Mouse (Mus musculus) CH12.LX (cell line): ENCODE results near the gene Dstn. TPM values are rescaled to one million over a fixed set of nuclear protein-coding genes. Genes with fewer than 3 reads are reported as not detected.

Source experiments
- DNase-seq: peaks from one replicate; pipeline ENCODE4 v3.0.0-alpha.2; 2013; ENCODE audit errors: extremely low read depth
- H3K27ac ChIP-seq: 2 replicates; pipeline ENCODE4 v1.5.1; 2012; ENCODE audit warnings: low read depth, mild to moderate bottlenecking, control low read depth, moderate library complexity; ENCODE audit not compliant: insufficient read depth
- H3K27me3 ChIP-seq: replicated peaks from 2 replicates; pipeline ENCODE3; 2012; ENCODE audit warnings: inconsistent platforms
- H3K36me3 ChIP-seq, 2 experiments: replicated peaks in 1 of 2; 2 replicates each; pipeline versions ENCODE3 to v1.6.1; 2012; ENCODE audit warnings: inconsistent platforms in 1 of 2, low read length in 1 of 2, mild to moderate bottlenecking in 1 of 2, mixed read lengths in 1 of 2, moderate library complexity in 1 of 2; ENCODE audit not compliant: control insufficient read depth in 1 of 2, insufficient read depth in 1 of 2
- H3K4me1 ChIP-seq, 2 experiments: 2 replicates each; pipeline ENCODE4 v1.6.1; 2012; ENCODE audit warnings: inconsistent platforms in 1 of 2, moderate library complexity in 1 of 2; ENCODE audit not compliant: insufficient read depth in 2 of 2, control insufficient read depth in 1 of 2
- H3K4me2 ChIP-seq: 2 replicates; pipeline ENCODE4 v1.6.1; 2012; ENCODE audit warnings: low read depth, mild to moderate bottlenecking, control low read depth; ENCODE audit not compliant: poor library complexity, insufficient read depth, severe bottlenecking
- H3K4me3 ChIP-seq, 3 experiments: fragments of 150-350 bp in 1 of 3; sonication (generic) in 1 of 3; replicated peaks in 1 of 3; 2 replicates each; pipeline versions ENCODE3 to v1.5.1; 2011 to 2012; ENCODE audit warnings: low read depth in 2 of 3, low read length in 2 of 3, mild to moderate bottlenecking in 2 of 3, moderate library complexity in 2 of 3, control low read depth in 1 of 3, improper control_type of control experiment in 1 of 3, inconsistent platforms in 1 of 3, mixed read lengths in 1 of 3; ENCODE audit not compliant: poor library complexity in 1 of 3
- H3K79me2 ChIP-seq: replicated peaks from 2 replicates; pipeline ENCODE4 v1.6.1; 2012; ENCODE audit warnings: mild to moderate bottlenecking, moderate library complexity; ENCODE audit not compliant: control insufficient read depth, poor library complexity, insufficient read depth, severe bottlenecking; ENCODE audit errors: extremely low read depth
- H3K9ac ChIP-seq: 2 replicates; pipeline ENCODE4 v1.6.1; 2012; ENCODE audit warnings: low read depth, mild to moderate bottlenecking, control low read depth, moderate library complexity; ENCODE audit not compliant: insufficient read depth
- H3K9me3 ChIP-seq: replicated peaks from 2 replicates; pipeline ENCODE3; 2012; ENCODE audit warnings: low read length, inconsistent platforms, mixed read lengths
- CTCF ChIP-seq, 2 experiments: IDR thresholded peaks in 1 of 2; conservative IDR thresholded peaks in 1 of 2; 2 replicates each; pipeline ENCODE4 v1.5.1; 2011 to 2012; ENCODE audit warnings: low read depth in 2 of 2, low read length in 2 of 2, improper control_type of control experiment in 1 of 2, inconsistent platforms in 1 of 2, mild to moderate bottlenecking in 1 of 2, moderate library complexity in 1 of 2
- E2F4 ChIP-seq: IDR thresholded peaks from 2 replicates; pipeline ENCODE4 v1.6.1; 2011; ENCODE audit warnings: low read depth, low read length, improper control_type of control experiment; ENCODE audit not compliant: insufficient replicate concordance
- EP300 ChIP-seq: IDR thresholded peaks from 2 replicates; pipeline ENCODE4 v1.6.1; 2011; ENCODE audit warnings: low read length, improper control_type of control experiment
- ETS1 ChIP-seq: conservative IDR thresholded peaks from 2 replicates; pipeline ENCODE4 v1.6.1; 2012; ENCODE audit warnings: low read depth, mild to moderate bottlenecking, inconsistent platforms, low read length, improper control_type of control experiment, moderate library complexity
- GABPA ChIP-seq: IDR thresholded peaks from 2 replicates; pipeline ENCODE4 v1.6.1; 2012; ENCODE audit warnings: low read depth, low read length, improper control_type of control experiment, inconsistent platforms; ENCODE audit not compliant: insufficient replicate concordance
- HCFC1 ChIP-seq: IDR thresholded peaks from 2 replicates; pipeline ENCODE4 v1.6.1; 2012; ENCODE audit warnings: low read depth, mild to moderate bottlenecking, inconsistent platforms, low read length, improper control_type of control experiment
- IRF4 ChIP-seq: IDR thresholded peaks from 2 replicates; pipeline ENCODE4 v1.6.1; 2014; ENCODE audit warnings: low read depth, mild to moderate bottlenecking, inconsistent platforms, low read length, improper control_type of control experiment
- JUN ChIP-seq: IDR thresholded peaks from 2 replicates; pipeline ENCODE4 v1.6.1; 2011; ENCODE audit warnings: low read depth, mild to moderate bottlenecking, low read length, improper control_type of control experiment, moderate library complexity; ENCODE audit not compliant: insufficient read depth
- JUND ChIP-seq: conservative IDR thresholded peaks from 2 replicates; pipeline ENCODE4 v1.6.1; 2011; ENCODE audit warnings: low read depth, low read length, improper control_type of control experiment
- KAT2A ChIP-seq: IDR thresholded peaks from 2 replicates; pipeline ENCODE4 v1.6.1; 2012; ENCODE audit warnings: low read length, improper control_type of control experiment, inconsistent platforms; ENCODE audit not compliant: insufficient replicate concordance
- MAFK ChIP-seq: IDR thresholded peaks from 2 replicates; pipeline ENCODE4 v1.6.1; 2011; ENCODE audit warnings: low read length, improper control_type of control experiment; ENCODE audit not compliant: insufficient replicate concordance
- MAX ChIP-seq: IDR thresholded peaks from 2 replicates; pipeline ENCODE4 v1.6.1; 2011; ENCODE audit warnings: low read length, improper control_type of control experiment
- MAZ ChIP-seq: IDR thresholded peaks from 2 replicates; pipeline ENCODE4 v1.6.1; 2012; ENCODE audit warnings: low read depth, mild to moderate bottlenecking, inconsistent platforms, low read length, improper control_type of control experiment, moderate library complexity
- MEF2A ChIP-seq: IDR thresholded peaks from 2 replicates; pipeline ENCODE4 v1.6.1; 2014; ENCODE audit warnings: low read depth, mild to moderate bottlenecking, inconsistent platforms, low read length, improper control_type of control experiment, borderline replicate concordance
- MXI1 ChIP-seq: IDR thresholded peaks from 2 replicates; pipeline ENCODE4 v1.6.1; 2011; ENCODE audit warnings: mild to moderate bottlenecking, low read depth, low read length, improper control_type of control experiment
- MYC ChIP-seq: IDR thresholded peaks from 2 replicates; pipeline ENCODE4 v1.6.1; 2011; ENCODE audit warnings: low read depth, mild to moderate bottlenecking, improper control_type of control experiment, low read length
- NELFE ChIP-seq: IDR thresholded peaks from 2 replicates; pipeline ENCODE4 v1.6.1; 2011; ENCODE audit warnings: low read depth, low read length, improper control_type of control experiment
- PAX5 ChIP-seq: IDR thresholded peaks from 2 replicates; pipeline ENCODE4 v1.6.1; 2012; ENCODE audit warnings: low read length, inconsistent platforms, mixed read lengths
- POLR2A ChIP-seq: IDR thresholded peaks from 2 replicates; pipeline ENCODE4 v1.6.1; 2011; ENCODE audit warnings: low read depth, mild to moderate bottlenecking, improper control_type of control experiment, low read length
- POLR2AphosphoS2 ChIP-seq: IDR thresholded peaks from 2 replicates; pipeline ENCODE4 v1.6.1; 2011; ENCODE audit warnings: low read depth, low read length, improper control_type of control experiment
- RAD21 ChIP-seq: IDR thresholded peaks from 2 replicates; pipeline ENCODE4 v1.6.1; 2011; ENCODE audit warnings: low read depth, mild to moderate bottlenecking, low read length, improper control_type of control experiment, moderate library complexity
- RCOR1 ChIP-seq: conservative IDR thresholded peaks from 2 replicates; pipeline ENCODE4 v1.6.1; 2012; ENCODE audit warnings: low read depth, mild to moderate bottlenecking, inconsistent platforms, low read length, improper control_type of control experiment
- SIN3A ChIP-seq: IDR thresholded peaks from 2 replicates; pipeline ENCODE4 v1.6.1; 2012; ENCODE audit warnings: low read length, improper control_type of control experiment, inconsistent platforms
- SMC3 ChIP-seq: IDR thresholded peaks from 2 replicates; pipeline ENCODE4 v1.6.1; 2011; ENCODE audit warnings: low read depth, low read length, improper control_type of control experiment
- TCF12 ChIP-seq: IDR thresholded peaks from 2 replicates; pipeline ENCODE4 v1.6.1; 2014; ENCODE audit warnings: low read depth, mild to moderate bottlenecking, inconsistent platforms, low read length, improper control_type of control experiment
- UBTF ChIP-seq: IDR thresholded peaks from 2 replicates; pipeline ENCODE4 v1.6.1; 2012; ENCODE audit warnings: low read depth, mild to moderate bottlenecking, inconsistent platforms, low read length, improper control_type of control experiment, moderate library complexity
- USF1 ChIP-seq: IDR thresholded peaks from 2 replicates; pipeline ENCODE4 v1.6.1; 2014; ENCODE audit warnings: low read depth, mild to moderate bottlenecking, inconsistent platforms, low read length, improper control_type of control experiment
- USF2 ChIP-seq: conservative IDR thresholded peaks from 2 replicates; pipeline ENCODE4 v1.6.1; 2011; ENCODE audit warnings: low read depth, low read length, improper control_type of control experiment
- ZC3H11A ChIP-seq: IDR thresholded peaks from 2 replicates; pipeline ENCODE4 v1.6.1; 2012; ENCODE audit warnings: low read depth, mild to moderate bottlenecking, inconsistent platforms, low read length, improper control_type of control experiment
- ZKSCAN1 ChIP-seq: IDR thresholded peaks from 2 replicates; pipeline ENCODE4 v1.6.1; 2012; ENCODE audit warnings: low read depth, inconsistent platforms, low read length, improper control_type of control experiment, borderline replicate concordance
- ZMIZ1 ChIP-seq: IDR thresholded peaks from 2 replicates; pipeline ENCODE4 v1.6.1; 2012; ENCODE audit warnings: low read depth, mild to moderate bottlenecking, inconsistent platforms, low read length, improper control_type of control experiment
- ZNF384 ChIP-seq: IDR thresholded peaks from 2 replicates; pipeline ENCODE4 v1.6.1; 2012; ENCODE audit warnings: low read depth, low read length, improper control_type of control experiment, inconsistent platforms
- dilution Hi-C: fragments of 300-500 bp; cut with MboI; formaldehyde crosslinking; loops from 2 replicates; pipeline ENCODE4 v1.14.3; 2020; ENCODE audit warnings: low sequenced_read_pairs; ENCODE audit not compliant: extremely low pct_unique_long_range_greater_than_20kb, extremely low pct_ligation_motif_present
- in situ Hi-C: fragments of 300-500 bp; cut with MboI; formaldehyde crosslinking; loops from 3 replicates; pipeline ENCODE4 v1.14.3; 2019; ENCODE audit warnings: low sequenced_read_pairs, low pct_ligation_motif_present, low pct_unique_long_range_greater_than_20kb, mixed read lengths
- polyA plus RNA-seq: library from polyadenylated mRNA; unstranded; fragments of >175 nt; gene quantifications from 2 replicates; pipeline ENCODE4 v1.2.1, GENCODE M21; 2012; ENCODE audit warnings: low read depth; ENCODE audit not compliant: insufficient read length
- total RNA-seq, 2 experiments: library from RNA; depleted of rRNA; stranded (reverse); fragments of 300-350 nt in 1 of 2; fragments of >200 nt in 1 of 2; gene quantifications; 2 replicates each; pipeline ENCODE4 v1.2.3; 2012 to 2014

Dstn gene
- total and polyA plus RNA-seq, 3 experiments, result 68.9 to 266 (median 151) TPM

- TF ChIP-seq UBTF (no peak), NELFE (no peak), JUN (no peak), EP300 (no peak), MYC (no peak), HCFC1 (no peak), GABPA (no peak), PAX5 (no peak), ZC3H11A (no peak), ZKSCAN1 (no peak), ZNF384 (no peak)
- TF ChIP-seq, all 38 proteins: peak for 0
- dilution Hi-C loops, result no loop called here
- no peaks in the 10 kb centered on the region for H3K79me2 ChIP-seq
- no peak overlapping the region for H3K27ac ChIP-seq
- H3K4me2 ChIP-seq, result no peak overlapping the region
- in situ Hi-C loops, result loop anchor here (10.0 kb wide), 1 partner anchor 147 kb away; no protein-coding TSS in a partner anchor
- peaks cover 8 to 88% of the 10 kb centered on the region in 2 experiments for H3K36me3 ChIP-seq
- no peaks in the 10 kb centered on the region for H3K27me3 ChIP-seq
- H3K4me1 ChIP-seq, result peaks cover 20 to 64% of the 10 kb centered on the region in 2 experiments
- no peak overlapping the region for H3K4me3 ChIP-seq
- no peak for DNase-seq
- H3K9me3 ChIP-seq, result no peaks in the 10 kb centered on the region
- no peak overlapping the region for H3K9ac ChIP-seq
Observed at GRCm38 (mm10) chr2:143982152-143982551, 67.0 kb downstream of the Dstn start.

GRCm38 (mm10) chr2:143982901-143983300 lies 67.8 kb downstream of the Dstn start:
- in situ Hi-C loops, result loop anchor here (10.0 kb wide), 1 partner anchor 148 kb away; no protein-coding TSS in a partner anchor
- TF ChIP-seq RCOR1 (no peak), ETS1 (peak; percentile 55; the same call in 1 of the 2 replicates), SIN3A (0 out of 2 replicates have a peak, but pooled peaks have one; percentile 41), USF2 (no peak), IRF4 (peak; percentile 75), NELFE (no peak), ZKSCAN1 (no peak), MAX (no peak), E2F4 (no peak), ZNF384 (no peak), JUND (no peak), GABPA (no peak), RAD21 (no peak), POLR2AphosphoS2 (0 out of 2 replicates have a peak, but pooled peaks have one; percentile 3), MAZ (no peak), MAFK (no peak), JUN (no peak), UBTF (no peak), EP300 (peak; percentile 52; the same call in 1 of the 2 replicates), SMC3 (no peak), MYC (0 out of 2 replicates have a peak, but pooled peaks have one; percentile 23), USF1 (no peak), POLR2A (no peak), TCF12 (peak; percentile 62; the same call in 1 of the 2 replicates), CTCF (conservative IDR thresholded peaks at IDR 0.05 in 1 of 2, IDR thresholded peaks at IDR 0.05 in 1 of 2; ENCODE audit: low read depth in 2 of 2, low read length in 2 of 2) (no peak), MXI1 (no peak), KAT2A (no peak), MEF2A (no peak), ZMIZ1 (no peak)

More at GRCm38 (mm10) chr2:143982901-143983300, 67.8 kb downstream of the Dstn start:
- Histone ChIP-seq H3K27ac (no peak overlapping the region), H3K4me2 (no peak overlapping the region), H3K4me3 (no peak overlapping the region), H3K27me3 (no peaks in the 10 kb centered on the region), H3K36me3 (peaks cover 8 to 91% of the 10 kb centered on the region in 2 experiments), H3K79me2 (no peaks in the 10 kb centered on the region), H3K9me3 (no peaks in the 10 kb centered on the region), H3K4me1 (peaks cover 20 to 57% of the 10 kb centered on the region in 2 experiments), H3K9ac (no peak overlapping the region)
- peak; percentile 33 for DNase-seq
- dilution Hi-C loops, result no loop called here
